Comparison of ENCODE assay signal across 31 mouse cellular contexts in the genomic region with DNA sequence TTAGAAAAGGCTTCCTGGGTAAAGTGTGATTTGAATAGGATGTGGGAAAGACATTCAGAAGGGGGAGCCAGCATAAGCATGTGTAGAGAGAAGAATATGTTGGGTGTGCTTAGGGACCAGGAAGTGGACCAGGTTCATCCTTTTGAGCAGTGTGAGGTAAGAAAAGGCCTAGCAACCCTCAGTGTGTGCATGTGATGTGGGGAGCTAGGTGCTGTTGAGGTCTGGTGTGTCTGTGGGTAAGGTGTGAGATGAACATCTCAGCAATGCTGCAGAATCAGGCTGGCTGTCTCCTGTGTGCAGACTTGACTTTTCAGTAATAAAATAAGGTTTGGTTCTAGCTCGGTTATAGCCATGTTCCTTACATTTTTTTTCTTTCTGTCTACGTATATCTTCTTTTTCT. TPM values are rescaled to one million over a fixed set of nuclear protein-coding genes. Genes with fewer than 3 reads are reported as not detected.
A peak's percentile ranks its signal among the peaks of the same experiment; 100 is the strongest.
DNase-seq lines count a peak whose midpoint lies in the region; ATAC-seq and TF ChIP-seq lines count a peak whose summit lies in the region.
"Had no signal": no experiment of that assay in that cellular context is flagged by ENCODE, and none has a peak within 500 bp of the region (broad histone marks: within the 10 kb centered on the region; RNA-seq: fewer than 3 reads in every experiment).

No protein-coding gene starts in this region.

- peaks cover 2 to 4% of the 10 kb centered on the region in 2 experiments; a peak in 2 of 4 replicates for H3K4me1 ChIP-seq in CH12.LX (ENCODE audit: control insufficient read depth in 1 of 2, insufficient read depth in 2 of 2)
- H3K4me1 ChIP-seq: embryonic facial prominence, embryonic 12.5 days; embryonic facial prominence, embryonic 15.5 days; forebrain, embryonic 12.5 days; forebrain, embryonic 15.5 days; heart, embryonic 10.5 days; heart, embryonic 13.5 days; hindbrain, embryonic 10.5 days; hindbrain, embryonic 13.5 days had no signal

- TF ChIP-seq POLR2A in CH12.LX (IDR thresholded peaks at IDR 0.05; ENCODE audit: low read depth, low read length) = no peak

- no peaks in the 10 kb centered on the region for H3K9me3 ChIP-seq in CH12.LX (replicated peaks; ENCODE audit: low read length)
- H3K9me3 ChIP-seq: embryonic facial prominence, embryonic 12.5 days; embryonic facial prominence, embryonic 15.5 days; forebrain, embryonic 12.5 days; forebrain, embryonic 15.5 days; G1E; heart, embryonic 10.5 days; heart, embryonic 13.5 days; hindbrain, embryonic 10.5 days; hindbrain, embryonic 13.5 days had no signal

- H3K27ac ChIP-seq in CH12.LX (ENCODE audit: insufficient read depth, low read depth) = peak overlapping the region; percentile 70; the same call in 1 of the 2 replicates
- H3K27ac ChIP-seq: embryonic facial prominence, embryonic 12.5 days; embryonic facial prominence, embryonic 15.5 days; forebrain, embryonic 12.5 days; forebrain, embryonic 15.5 days; heart, adult 2 months; heart, embryonic 10.5 days; heart, embryonic 13.5 days; hindbrain, embryonic 10.5 days; hindbrain, embryonic 13.5 days had no signal

- no peak for ATAC-seq in erythroblast, adult 5-6 weeks (replicated peaks; ENCODE audit: low FRiP score, poor library complexity, severe bottlenecking)
- ATAC-seq: forebrain, embryonic 15.5 days; hindbrain, embryonic 16.5 days; inflammation-experienced regulatory T-cells, adult 6 months; intestine, embryonic 16.5 days; Patski had no signal

- TF ChIP-seq EP300 in CH12.LX (IDR thresholded peaks at IDR 0.05; ENCODE audit: low read length) = no peak

- TF ChIP-seq RAD21 in CH12.LX (IDR thresholded peaks at IDR 0.05; ENCODE audit: low read depth, low read length) = no peak

- in situ Hi-C loops in CH12.LX (cut with MboI; ENCODE audit: low pct_ligation_motif_present, low pct_unique_long_range_greater_than_20kb, low sequenced_read_pairs) = no loop called here

- peaks cover 54 to 81% of the 10 kb centered on the region in 2 experiments for H3K36me3 ChIP-seq in CH12.LX (replicated peaks in 1 of 2; ENCODE audit: control insufficient read depth in 1 of 2, insufficient read depth in 1 of 2, low read length in 1 of 2)

- H3K27me3 ChIP-seq in CH12.LX (replicated peaks) = no peaks in the 10 kb centered on the region
- H3K27me3 ChIP-seq: embryonic facial prominence, embryonic 12.5 days; embryonic facial prominence, embryonic 15.5 days; forebrain, embryonic 12.5 days; forebrain, embryonic 15.5 days; heart, embryonic 13.5 days; hindbrain, embryonic 13.5 days; Patski had no signal

- H3K79me2 ChIP-seq in CH12.LX (replicated peaks; ENCODE audit: control insufficient read depth, extremely low read depth, insufficient read depth, poor library complexity, severe bottlenecking) = no peaks in the 10 kb centered on the region

- no peak overlapping the region for H3K4me3 ChIP-seq in CH12.LX (replicated peaks in 1 of 3; ENCODE audit: low read depth in 2 of 3, low read length in 2 of 3, poor library complexity in 1 of 3)
- H3K4me3 ChIP-seq: embryonic facial prominence, embryonic 12.5 days; embryonic facial prominence, embryonic 15.5 days; erythroblast, embryonic 14.5 days; forebrain, embryonic 12.5 days; forebrain, embryonic 15.5 days; heart, adult 2 months; heart, embryonic 10.5 days; heart, embryonic 13.5 days; hindbrain, embryonic 10.5 days; hindbrain, embryonic 13.5 days had no signal

- H3K4me2 ChIP-seq in CH12.LX (ENCODE audit: insufficient read depth, low read depth, poor library complexity, severe bottlenecking) = no peak overlapping the region
- H3K4me2 ChIP-seq: embryonic facial prominence, embryonic 12.5 days; embryonic facial prominence, embryonic 15.5 days; forebrain, embryonic 12.5 days; forebrain, embryonic 15.5 days; heart, embryonic 13.5 days; hindbrain, embryonic 13.5 days had no signal

- H3K9ac ChIP-seq in CH12.LX (ENCODE audit: insufficient read depth, low read depth) = no peak overlapping the region
- H3K9ac ChIP-seq: embryonic facial prominence, embryonic 12.5 days; embryonic facial prominence, embryonic 15.5 days; forebrain, embryonic 12.5 days; forebrain, embryonic 15.5 days; heart, embryonic 13.5 days; hindbrain, embryonic 13.5 days had no signal

- dilution Hi-C loops in CH12.LX (cut with MboI; ENCODE audit: extremely low pct_ligation_motif_present, extremely low pct_unique_long_range_greater_than_20kb, low sequenced_read_pairs) = no loop called here

- intact Hi-C loops in left cerebral cortex, postnatal 4 days (cut with DNase I) = loop anchor here (5.0 kb wide), 1 partner anchor 217 kb away; no protein-coding TSS in a partner anchor

- DNase-seq in CD4-positive helper T cell, adult 2 months (ENCODE audit: low read depth, low spot score) = peak; percentile 57
- no peak for DNase-seq in CH12.LX (ENCODE audit: extremely low read depth)
- peak; percentile 35 for DNase-seq in induced T-regulatory cell, adult 2 months (ENCODE audit: low read depth)
- DNase-seq in naive thymus-derived CD4-positive, alpha-beta T cell, adult 2 months (ENCODE audit: low read depth) = peak; percentile 14
- DNase-seq in embryo, embryonic 10.5 days (ENCODE audit: low spot score) = no peak
- no peak for DNase-seq in heart, postnatal 4 days
- no peak for DNase-seq in left cerebral cortex, postnatal 4 days
- DNase-seq: adrenal gland, adult 8-10 months; adrenal gland, postnatal 25 days; cerebellum, adult 11-12 months; cerebellum, adult 8-10 months; cerebellum, postnatal 10 days; gastrocnemius, postnatal 10 days; gastrocnemius, postnatal 36 days; heart, adult 2 months; heart, postnatal 14 days had no signal

- TF ChIP-seq CTCF in CH12.LX (conservative IDR thresholded peaks at IDR 0.05 in 1 of 2, IDR thresholded peaks at IDR 0.05 in 1 of 2; ENCODE audit: low read depth in 2 of 2, low read length in 2 of 2) = no peak

TF ChIP-seq in CH12.LX, 34 proteins besides CTCF, POLR2A, EP300 and RAD21:
- no peak for TF ChIP-seq USF2 (conservative IDR thresholded peaks at IDR 0.05; ENCODE audit: low read depth, low read length)
- TF ChIP-seq CHD1 (IDR thresholded peaks at IDR 0.05; ENCODE audit: low read depth, low read length) = no peak
- no peak for TF ChIP-seq UBTF (IDR thresholded peaks at IDR 0.05; ENCODE audit: low read depth, low read length)
- no peak for TF ChIP-seq E2F4 (IDR thresholded peaks at IDR 0.05; ENCODE audit: insufficient replicate concordance, low read depth, low read length)

RNA-seq across cellular contexts. Expression of gene Rdx, which starts 23.1 kb away (rescaled TPM):
- total RNA-seq in CH12.LX (2012; rRNA removed) (86.1 and 97.2 TPM in 2 replicates), CH12.LX (2014; rRNA removed) (157 and 180 TPM in 2 replicates)
- 121 and 125 TPM in 2 replicates for polyA plus RNA-seq in CH12.LX (2012; ENCODE audit: insufficient read length, low read depth)
- total RNA-seq in erythroblast, adult 5-6 weeks (2015; ENCODE audit: low replicate concordance) = 29.4 and 31.1 TPM in 2 replicates
- total RNA-seq in erythroblast, adult 5-6 weeks (2017; ENCODE audit: low replicate concordance) = 39.3 and 52.5 TPM in 2 replicates
- total RNA-seq in heart, postnatal 4 days (2021) = 100 to 1,000 TPM; 124 TPM
- total RNA-seq in left cerebral cortex, postnatal 4 days (2021) = 10 to 100 TPM; 58.4 to 71.4 TPM

Comparison
In these comparisons a context has a peak if more than half of its experiments do, and no peak if none do; other contexts are left out.
1. DNase-seq: peak in CD4-positive helper T cell, adult 2 months (single experiment), induced T-regulatory cell, adult 2 months (single experiment) and naive thymus-derived CD4-positive, alpha-beta T cell, adult 2 months (single experiment); none in CH12.LX (single experiment), embryo, embryonic 10.5 days (single experiment), heart, postnatal 4 days (single experiment) and left cerebral cortex, postnatal 4 days (single experiment).